Mouse (Mus musculus) intestine, postnatal 0 days (tissue): ENCODE measurements around the gene Zfp526. TPM values are rescaled to one million over a fixed set of nuclear protein-coding genes. Genes with fewer than 3 reads are reported as not detected.

Experiments used
- ATAC-seq: fragments of 200-750 bp; cut with Nextera tagmentation; 2 replicates; pipeline ENCODE4 v1.8.0; 2017; ENCODE audit warnings: mild to moderate bottlenecking, moderate TSS enrichment, moderate library complexity
- H3K27ac ChIP-seq: fragments of 300-500 bp; sonication (generic); 2 replicates; pipeline ENCODE4 v1.5.1; 2014; ENCODE audit warnings: mild to moderate bottlenecking, low read depth, low read length, moderate library complexity
- H3K27me3 ChIP-seq: fragments of 300-500 bp; sonication (generic); replicated peaks from 2 replicates; pipeline ENCODE4 v1.6.1; 2014; ENCODE audit warnings: low read length, mixed read lengths; ENCODE audit not compliant: control insufficient read depth, insufficient read depth
- H3K36me3 ChIP-seq: fragments of 300-500 bp; sonication (generic); 2 replicates; pipeline ENCODE4 v1.6.1; 2014; ENCODE audit warnings: mild to moderate bottlenecking, moderate library complexity; ENCODE audit not compliant: control insufficient read depth, insufficient read depth
- H3K4me1 ChIP-seq: fragments of 300-500 bp; sonication (generic); replicated peaks from 2 replicates; pipeline ENCODE4 v1.6.1; 2014; ENCODE audit warnings: antibody characterized with exemption, low read length, mixed read lengths; ENCODE audit not compliant: control insufficient read depth, insufficient read depth
- H3K4me2 ChIP-seq: fragments of 300-500 bp; sonication (generic); replicated peaks from 2 replicates; pipeline ENCODE4 v1.6.1; 2014; ENCODE audit warnings: low read depth, mild to moderate bottlenecking, moderate library complexity
- H3K4me3 ChIP-seq: fragments of 300-500 bp; sonication (generic); 2 replicates; pipeline ENCODE4 v1.5.1; 2014; ENCODE audit warnings: low read depth, low read length
- H3K9ac ChIP-seq: fragments of 300-500 bp; sonication (generic); 2 replicates; pipeline ENCODE4 v1.6.1; 2014; ENCODE audit warnings: mild to moderate bottlenecking, low read depth, low read length
- H3K9me3 ChIP-seq: fragments of 300-500 bp; sonication (generic); 2 replicates; pipeline ENCODE4 v1.6.1; 2016; ENCODE audit warnings: mixed run types; ENCODE audit not compliant: control insufficient read depth
- CTCF ChIP-seq: sonication (generic); IDR thresholded peaks from 2 replicates; pipeline ENCODE4 v1.5.1; 2016; ENCODE audit warnings: low read depth, mild to moderate bottlenecking, control low read depth, antibody characterized with exemption, moderate library complexity
- WGBS: fragments of 180-500 bp; shearing (Covaris S2); extraction: QIAGEN DNeasy Blood & Tissue Kit; methylation state at CpG from one replicate; pipeline ENCODE4 v1.1.7; 2014; 5-methylcytosine and 5-hydroxymethylcytosine counted together
- polyA plus RNA-seq: library from polyadenylated mRNA; unstranded; fragments of >200 nt; fragmentation: Nextera tagmentation; extraction: Ambion mirVana; gene quantifications from 2 replicates; pipeline ENCODE4 v1.2.1, GENCODE M21; 2015

Zfp526 gene
- polyA plus RNA-seq, 1 experiment from 2014 or later = 1.1 TPM

DNA sequence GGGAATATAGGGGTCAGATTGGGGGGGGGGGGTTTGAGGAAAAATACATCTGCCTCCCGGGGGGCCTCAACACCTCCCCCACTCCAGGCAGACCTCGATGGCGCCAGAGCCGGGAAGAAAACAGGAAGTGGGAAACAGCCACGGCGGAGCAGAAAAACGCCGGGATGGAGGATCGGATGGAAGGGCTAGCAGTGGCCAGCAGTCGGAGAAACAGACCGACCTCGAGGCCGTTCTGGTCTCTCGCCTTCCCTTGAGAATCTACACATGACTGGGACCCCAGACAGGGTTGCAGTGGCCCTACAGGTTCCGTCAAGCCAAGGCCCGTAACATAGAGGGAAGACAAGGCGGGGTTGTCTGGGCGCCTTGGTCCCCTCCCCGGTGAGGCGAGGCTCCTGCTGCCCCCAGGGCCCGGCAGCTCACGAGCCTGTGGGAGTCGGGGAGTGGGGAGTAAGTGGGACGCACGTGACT is 27.7 kb downstream of the Zfp526 start:
- H3K27ac ChIP-seq = peak overlapping the region; percentile 96
- H3K4me2 ChIP-seq = peak overlapping the region; percentile 73
- under 1% methylated on average over 25 of the region's 25 CpGs for WGBS
- peak; percentile 17; the same call in 1 of the 2 replicates for ATAC-seq
- H3K9me3 ChIP-seq = no peaks in the 10 kb centered on the region
- H3K27me3 ChIP-seq = no peaks in the 10 kb centered on the region
- H3K4me3 ChIP-seq = peak overlapping the region; percentile 91
- peaks cover 23% of the 10 kb centered on the region for H3K36me3 ChIP-seq
- no peak for TF ChIP-seq CTCF
- H3K4me1 ChIP-seq = peaks cover 7% of the 10 kb centered on the region; the same call in 1 of the 2 replicates
- H3K9ac ChIP-seq = peak overlapping the region; percentile 80

DNA sequence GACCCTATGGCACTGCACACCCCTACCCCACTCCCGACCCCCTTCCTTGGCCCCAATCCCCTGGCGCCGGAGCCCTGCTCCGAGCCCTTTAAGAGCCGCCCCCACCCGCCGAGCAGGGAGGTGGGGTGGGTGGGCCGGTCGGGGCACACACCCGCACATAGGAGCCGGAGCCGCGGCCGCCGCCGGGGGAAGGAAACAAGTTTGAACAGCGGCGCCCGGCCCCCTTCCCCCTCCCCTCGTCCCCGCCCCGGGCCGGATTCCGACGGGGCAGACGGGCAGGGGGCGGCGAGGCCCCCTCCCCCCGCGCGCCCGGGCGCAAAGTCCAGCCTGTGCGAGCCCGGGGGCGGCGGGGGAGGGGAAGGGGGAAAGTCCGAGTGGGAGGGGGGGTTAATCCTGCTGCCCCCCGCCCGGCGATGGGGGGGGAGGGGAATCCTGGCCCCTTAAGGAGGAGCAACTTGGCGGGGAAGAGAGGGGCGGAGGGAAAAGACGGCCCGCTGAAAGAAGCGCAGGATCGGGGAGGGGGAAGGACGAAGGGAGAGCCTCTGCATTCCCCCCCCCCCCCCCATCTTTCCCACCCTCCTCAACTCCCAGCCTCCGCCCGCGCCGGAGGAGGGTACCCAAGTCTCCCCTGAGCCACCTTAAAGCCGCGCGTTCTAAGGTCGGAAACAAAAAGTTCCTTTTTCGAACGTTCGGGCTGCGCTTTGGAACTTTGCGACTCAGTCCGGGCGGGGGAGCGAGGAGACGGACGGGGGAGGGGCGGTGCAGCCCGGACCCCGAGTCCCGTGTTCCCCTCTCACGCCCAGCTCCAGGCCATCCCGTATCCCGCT is 28.3 kb downstream of the Zfp526 start:
- WGBS = under 1% methylated on average over 42 of the region's 73 CpGs
- Histone ChIP-seq H3K4me3 (peak overlapping the region; percentile 91), H3K4me1 (peaks cover 7% of the 10 kb centered on the region; the same call in 1 of the 2 replicates), H3K4me2 (peak overlapping the region; percentile 73), H3K36me3 (peaks cover 17% of the 10 kb centered on the region), H3K27me3 (no peaks in the 10 kb centered on the region), H3K27ac (peak overlapping the region; percentile 96), H3K9me3 (no peaks in the 10 kb centered on the region), H3K9ac (peak overlapping the region; percentile 80)
- ATAC-seq = peak; percentile 27
- no peak for TF ChIP-seq CTCF

DNA sequence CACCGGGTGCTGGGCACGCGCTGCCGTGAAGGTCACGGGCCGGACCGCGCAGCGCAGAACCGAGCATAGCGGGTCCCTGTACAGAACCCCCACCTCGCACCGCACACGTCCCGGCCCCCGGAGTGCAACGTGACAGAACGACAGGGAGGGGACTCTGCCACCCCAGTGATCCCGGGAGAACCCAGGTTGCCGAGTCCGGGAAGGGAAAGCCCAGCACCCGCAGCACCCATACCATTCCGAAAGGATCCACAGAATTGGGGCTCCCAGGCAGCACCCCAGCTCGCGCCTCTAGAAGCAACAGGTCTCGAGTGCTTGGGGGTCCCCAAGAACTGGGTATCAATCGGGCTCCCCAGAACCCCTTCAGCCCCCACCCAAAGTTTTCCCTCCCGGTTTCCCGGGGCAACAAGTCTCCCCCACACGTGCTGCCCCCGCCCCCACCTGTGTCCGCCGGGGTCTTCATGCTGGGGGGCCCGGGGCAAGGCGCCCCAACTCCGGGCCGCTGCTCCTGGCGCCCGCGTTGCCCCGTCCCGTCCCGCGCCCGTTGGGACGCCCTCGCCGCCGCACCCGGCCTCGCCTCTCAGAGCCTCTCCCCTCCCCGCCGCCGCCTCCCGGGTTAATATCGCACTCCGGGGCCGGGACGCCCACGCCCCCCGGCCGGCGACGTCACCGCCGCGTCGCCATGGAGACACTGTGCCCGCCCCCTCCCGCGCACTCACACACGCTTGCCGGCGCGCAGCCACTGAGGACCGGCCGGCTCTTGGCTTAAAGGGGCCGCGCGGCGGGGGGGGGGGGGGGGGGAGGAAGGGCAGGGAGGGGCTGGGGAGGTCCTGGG is 29.1 kb downstream of the Zfp526 start, which contains the start of gene Erf:
TSS of gene Erf (minus strand) at position 621 of the 832 bp plus-strand sequence.
- peak within 1 kb of the TSS; percentile 73 for H3K4me2 ChIP-seq
- peak within 1 kb of the TSS; percentile 91 for H3K4me3 ChIP-seq
- WGBS = under 1% methylated on average over 73 of the region's 81 CpGs
- H3K4me1 ChIP-seq = peaks cover 7% of the 10 kb centered on the region; the same call in 1 of the 2 replicates
- peaks cover 9% of the 10 kb centered on the region for H3K36me3 ChIP-seq
- peak within 1 kb of the TSS; percentile 80 for H3K9ac ChIP-seq
- no peaks in the 10 kb centered on the region for H3K27me3 ChIP-seq
- peak within 1 kb of the TSS; percentile 96 for H3K27ac ChIP-seq
- peak; percentile 86 for ATAC-seq
- no peak for TF ChIP-seq CTCF
- no peaks in the 10 kb centered on the region for H3K9me3 ChIP-seq

DNA sequence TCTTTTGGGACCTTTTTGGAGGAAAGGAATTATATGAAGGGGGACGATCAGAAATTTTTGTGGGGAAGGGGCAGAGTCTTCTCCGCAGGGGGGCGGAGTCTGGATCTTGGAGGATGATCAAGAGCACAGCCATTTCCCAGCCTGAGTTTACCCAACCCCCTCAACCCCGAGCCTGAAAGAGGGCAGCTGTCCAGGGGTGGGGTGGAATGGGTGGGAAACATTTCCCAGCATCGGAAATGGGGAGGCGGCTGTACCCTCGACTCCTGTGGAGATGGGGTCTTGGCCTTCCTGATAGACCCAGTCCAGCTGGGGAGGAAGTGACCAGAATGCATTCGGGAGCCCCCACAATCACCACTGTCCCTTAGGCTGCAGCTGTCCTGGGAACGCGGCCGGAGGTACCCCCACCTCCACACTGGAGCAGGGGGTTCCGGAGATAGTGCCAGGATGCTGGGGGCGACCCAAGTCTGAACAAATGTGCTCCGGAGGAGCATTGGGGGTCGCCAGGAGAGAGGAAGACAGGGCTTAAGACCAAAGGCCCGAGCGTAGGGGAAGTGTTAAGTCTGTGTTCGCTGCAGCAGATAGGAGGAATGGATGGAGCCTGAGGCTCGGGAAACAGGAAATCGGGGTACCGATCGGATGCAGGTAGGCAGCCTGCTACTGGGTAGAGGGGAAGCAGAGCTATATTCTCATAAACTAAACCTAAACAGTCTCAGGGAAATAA is 30.0 kb downstream of the Zfp526 start:
- Histone ChIP-seq H3K27ac (peak overlapping the region; percentile 96), H3K4me1 (peaks cover 7% of the 10 kb centered on the region; the same call in 1 of the 2 replicates), H3K4me2 (peak overlapping the region; percentile 73), H3K9me3 (no peaks in the 10 kb centered on the region), H3K9ac (peak overlapping the region; percentile 80), H3K4me3 (peak overlapping the region; percentile 91), H3K36me3 (0 out of 2 replicates have a peak, but pooled peaks cover 4% of the 10 kb centered on the region), H3K27me3 (no peaks in the 10 kb centered on the region)
- TF ChIP-seq CTCF = no peak
- 0 out of 2 replicates have a peak, but pooled peaks have one; percentile 15 for ATAC-seq
- 8% methylated on average over 22 of the region's 22 CpGs for WGBS

DNA sequence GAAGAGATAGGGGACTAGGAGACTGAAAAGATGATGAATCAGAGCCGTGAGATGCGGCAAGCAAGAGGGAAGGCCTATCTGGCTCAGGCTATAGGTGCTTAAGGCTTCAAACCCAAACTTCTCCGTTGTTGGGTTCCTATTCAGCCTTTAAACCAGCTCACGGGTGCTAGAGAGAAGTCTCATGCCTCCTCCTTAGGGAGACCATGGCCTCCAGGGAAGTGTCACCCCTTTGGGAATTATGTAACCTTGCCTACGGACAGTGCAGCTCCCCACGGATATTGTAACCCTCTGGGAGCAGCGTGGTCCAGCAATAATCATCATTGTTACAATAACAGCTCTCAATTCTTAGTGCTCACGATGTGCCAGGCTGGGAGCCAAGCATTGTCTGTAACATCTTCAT is 30.6 kb downstream of the Zfp526 start:
- WGBS = 43% methylated on average over 8 of the region's 8 CpGs
- Histone ChIP-seq H3K4me3 (peak overlapping the region; percentile 91), H3K4me1 (peaks cover 7% of the 10 kb centered on the region; the same call in 1 of the 2 replicates), H3K9me3 (no peaks in the 10 kb centered on the region), H3K4me2 (peak overlapping the region; percentile 73), H3K27me3 (no peaks in the 10 kb centered on the region), H3K27ac (peak overlapping the region; percentile 96), H3K9ac (no peak overlapping the region), H3K36me3 (no peaks in the 10 kb centered on the region)
- ATAC-seq = no peak
- TF ChIP-seq CTCF = no peak
